Mouse (Mus musculus) G1E (cell line): ENCODE measurements around the gene Napepld.

Source experiments
- CTCF ChIP-seq: IDR thresholded peaks from 2 replicates; pipeline ENCODE4 v1.5.1; 2012; ENCODE audit warnings: low read depth, low read length, inconsistent platforms, mixed read lengths
- GATA1 ChIP-seq: IDR thresholded peaks from 2 replicates; pipeline ENCODE4 v1.6.1; 2012; ENCODE audit warnings: borderline replicate concordance, low read length, inconsistent platforms, mixed read lengths
- GATA2 ChIP-seq: IDR thresholded peaks from 2 replicates; pipeline ENCODE4 v1.6.1; 2012; ENCODE audit warnings: low read depth, low read length, inconsistent platforms, borderline replicate concordance
- POLR2AphosphoS5 ChIP-seq: IDR thresholded peaks from 2 replicates; pipeline ENCODE4 v1.6.1; 2012; ENCODE audit warnings: low read depth, low read length, inconsistent platforms; ENCODE audit not compliant: insufficient replicate concordance
- TAL1 ChIP-seq: conservative IDR thresholded peaks from 2 replicates; pipeline ENCODE4 v1.6.1; 2012; ENCODE audit warnings: low read depth, low read length, inconsistent platforms, mixed read lengths

- TF ChIP-seq CTCF (no peak), GATA1 (no peak), TAL1 (no peak), GATA2 (no peak), POLR2AphosphoS5 (no peak)
These were observed 43.5 kb upstream of the Napepld start for GRCm38 (mm10) chr5:21744651-21745050.
